Mouse (Mus musculus) liver, embryonic 14.5 days (tissue): Measurements from ENCODE around the gene Adamts4.

Source experiments
- CTCF ChIP-seq: IDR thresholded peaks from 2 replicates; pipeline ENCODE4 v1.5.1; 2016; ENCODE audit warnings: antibody characterized with exemption, low read depth, control low read depth
- EP300 ChIP-seq: IDR thresholded peaks from 2 replicates; pipeline ENCODE4 v1.6.1; 2016; ENCODE audit warnings: antibody characterized with exemption, low read depth

DNA sequence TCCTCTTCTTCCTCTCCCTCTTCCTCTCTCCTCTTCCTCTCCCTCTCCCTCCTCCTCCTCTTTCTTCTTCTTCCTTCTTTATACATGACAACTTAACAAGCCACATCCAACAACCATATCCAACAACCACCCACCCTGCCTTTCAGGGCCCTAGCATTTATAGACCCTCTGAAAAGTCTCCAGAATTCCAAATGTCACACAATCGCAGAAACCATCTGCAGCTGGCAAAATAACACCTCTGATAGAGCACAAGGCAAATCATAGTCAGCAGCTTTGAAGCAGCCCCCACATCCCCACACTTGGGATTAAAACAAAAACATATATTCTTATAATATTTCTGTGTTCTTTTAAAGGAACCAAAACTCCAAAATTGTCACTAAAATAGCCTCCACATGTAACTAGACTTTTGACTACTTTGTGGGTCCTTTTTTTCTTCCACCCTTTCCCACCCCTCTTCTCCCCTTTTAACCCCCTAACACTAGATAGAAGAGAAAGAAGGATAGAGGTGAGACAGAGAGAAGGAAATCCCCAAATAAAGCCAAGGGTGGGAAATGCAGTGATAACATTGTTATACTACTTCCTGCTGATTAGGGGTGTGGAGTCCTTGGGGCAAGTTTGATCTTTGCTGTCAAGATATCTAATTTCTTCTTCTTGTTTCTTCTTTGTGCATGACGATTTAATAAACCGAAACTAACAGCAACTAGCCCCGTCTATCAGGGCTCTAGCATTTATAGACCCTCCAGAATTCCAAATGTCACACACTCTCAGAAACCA lies 15.9 kb downstream of the Adamts4 start:
- TF ChIP-seq CTCF: no peak
- TF ChIP-seq EP300: no peak
